Mouse (Mus musculus) myocyte (in vitro differentiated cells): ENCODE data around the gene Sult5a1.

ENCODE experiments used
- E2F4 ChIP-seq: IDR thresholded peaks from one replicate; pipeline ENCODE4 v1.6.1; 2011; ENCODE audit warnings: mild to moderate bottlenecking, control low read depth, moderate library complexity; ENCODE audit not compliant: insufficient read depth
- MAX ChIP-seq: IDR thresholded peaks from one replicate; pipeline ENCODE4 v1.6.1; 2011; ENCODE audit warnings: low read depth, mild to moderate bottlenecking, control low read depth
- MYOD1 ChIP-seq, 3 experiments: IDR thresholded peaks; one replicate each; pipeline ENCODE4 v1.6.1; 2011; ENCODE audit warnings: control low read depth in 2 of 3, low read depth in 2 of 3, mild to moderate bottlenecking in 2 of 3, moderate library complexity in 1 of 3; ENCODE audit not compliant: insufficient read length in 2 of 3, control insufficient read depth in 1 of 3
- MYOG ChIP-seq, 3 experiments: IDR thresholded peaks; one replicate each; pipeline ENCODE4 v1.6.1; 2011; ENCODE audit warnings: control low read depth in 2 of 3, low read depth in 2 of 3, mild to moderate bottlenecking in 2 of 3; ENCODE audit not compliant: insufficient read length in 2 of 3, control insufficient read depth in 1 of 3, insufficient read depth in 1 of 3
- POLR2A ChIP-seq: IDR thresholded peaks from one replicate; pipeline ENCODE4 v1.6.1; 2011; ENCODE audit warnings: low read depth, mild to moderate bottlenecking, control low read depth, moderate library complexity; ENCODE audit not compliant: insufficient read length
- POLR2AphosphoS2 ChIP-seq: IDR thresholded peaks from one replicate; pipeline ENCODE4 v1.6.1; 2011; ENCODE audit warnings: low read depth, control low read depth; ENCODE audit not compliant: insufficient read length
- REST ChIP-seq: IDR thresholded peaks from one replicate; pipeline ENCODE4 v1.6.1; 2011; ENCODE audit warnings: mild to moderate bottlenecking, control low read depth, moderate library complexity; ENCODE audit not compliant: insufficient read depth, insufficient read length
- SRF ChIP-seq: IDR thresholded peaks from one replicate; pipeline ENCODE4 v1.6.1; 2011; ENCODE audit warnings: low read depth; ENCODE audit not compliant: control insufficient read depth, insufficient read length
- USF1 ChIP-seq: IDR thresholded peaks from one replicate; pipeline ENCODE4 v1.6.1; 2011; ENCODE audit warnings: low read depth, mild to moderate bottlenecking, control low read depth, moderate library complexity

DNA sequence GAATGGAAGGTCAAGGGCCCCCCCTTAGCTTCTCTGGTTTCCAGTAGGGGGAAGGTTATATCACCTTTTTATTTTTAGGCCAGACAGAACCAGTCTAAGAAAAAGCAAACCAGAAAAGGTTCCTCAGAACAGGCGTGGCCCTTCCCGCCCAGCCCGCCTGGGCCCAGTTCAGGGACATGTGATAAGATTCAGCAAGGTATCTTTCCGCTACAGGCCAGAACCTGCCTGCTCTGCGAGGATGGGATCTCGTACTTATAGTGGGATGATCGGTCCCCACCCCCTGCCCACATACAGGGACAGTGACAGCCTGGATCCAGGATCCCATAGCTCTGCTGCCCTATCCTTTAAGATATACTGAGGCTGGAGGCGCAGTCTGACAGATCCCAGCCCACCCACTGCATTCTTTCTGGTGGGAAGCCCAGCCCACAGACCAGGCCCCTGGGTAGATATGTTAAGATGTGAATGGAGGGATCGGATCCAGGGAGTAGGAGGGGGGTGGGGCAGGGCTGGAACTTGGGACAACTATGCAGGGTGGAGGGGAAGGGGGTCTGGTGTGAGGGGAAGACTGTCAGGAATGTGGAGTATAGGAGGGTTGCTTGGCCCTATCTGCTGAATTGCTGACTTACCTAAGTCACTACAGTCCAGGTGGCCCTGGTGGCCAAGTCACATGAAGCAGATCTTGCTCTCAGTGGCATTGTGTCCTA is 1.9 kb downstream of the Sult5a1 start:
- TF ChIP-seq POLR2AphosphoS2 (no peak), MAX (no peak), POLR2A (no peak), USF1 (no peak), MYOD1 (IDR thresholded peaks at IDR 0.05; ENCODE audit: control insufficient read depth in 1 of 3, insufficient read length in 2 of 3, low read depth in 2 of 3) (no peak), E2F4 (no peak), REST (no peak), SRF (no peak), MYOG (IDR thresholded peaks at IDR 0.05; ENCODE audit: control insufficient read depth in 1 of 3, insufficient read depth in 1 of 3, insufficient read length in 2 of 3, low read depth in 2 of 3) (no peak)
